Comparison of ENCODE assay signal across 11 mouse cellular contexts in the genomic region with DNA sequence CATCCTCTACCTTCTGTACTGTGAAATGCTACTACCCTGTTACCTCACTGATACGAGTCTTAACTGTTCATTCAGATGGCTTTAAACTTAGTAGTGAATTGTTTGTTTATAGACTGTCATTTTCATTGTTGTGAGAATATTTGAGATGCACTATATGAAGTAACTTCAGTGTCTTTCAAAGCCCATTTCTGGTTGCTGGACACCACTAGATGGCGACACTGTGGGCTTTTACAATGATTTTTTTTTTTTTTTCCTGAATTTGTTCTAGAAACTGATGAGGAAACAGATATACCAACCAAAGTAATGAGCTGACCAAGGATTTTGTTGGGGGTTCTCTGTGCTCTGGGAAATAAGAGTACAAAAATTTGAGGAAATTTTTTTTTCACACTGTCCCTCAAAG. TPM values are rescaled to one million over a fixed set of nuclear protein-coding genes. Genes with fewer than 3 reads are reported as not detected.
A peak's percentile ranks its signal among the peaks of the same experiment; 100 is the strongest.
DNase-seq lines count a peak whose midpoint lies in the region; ATAC-seq and TF ChIP-seq lines count a peak whose summit lies in the region.
"Had no signal": no experiment of that assay in that cellular context is flagged by ENCODE, and none has a peak within 500 bp of the region (broad histone marks: within the 10 kb centered on the region; RNA-seq: fewer than 3 reads in every experiment).

No protein-coding gene starts in this region.

- H3K27ac ChIP-seq in intestine, postnatal 0 days (ENCODE audit: low read depth, low read length), result no peak overlapping the region
- H3K27ac ChIP-seq in intestine, embryonic 16.5 days (ENCODE audit: low read length), result no peak overlapping the region
- no peak overlapping the region for H3K27ac ChIP-seq in midbrain, postnatal 0 days (ENCODE audit: low read depth, low read length)
- H3K27ac ChIP-seq in midbrain, embryonic 13.5 days, result no peak overlapping the region
- no peak overlapping the region for H3K27ac ChIP-seq in stomach, postnatal 0 days (replicated peaks)

- TF ChIP-seq EP300 in stomach, postnatal 0 days (optimal IDR thresholded peaks at IDR 0.05), result no peak

- H3K4me2 ChIP-seq in intestine, postnatal 0 days (replicated peaks; ENCODE audit: low read depth), result no peak overlapping the region
- H3K4me2 ChIP-seq in intestine, embryonic 16.5 days (ENCODE audit: low read depth, low read length), result no peak overlapping the region
- no peak overlapping the region for H3K4me2 ChIP-seq in midbrain, postnatal 0 days (ENCODE audit: low read depth, low read length, poor library complexity, severe bottlenecking)
- H3K4me2 ChIP-seq in midbrain, embryonic 13.5 days (replicated peaks), result no peak overlapping the region
- H3K4me2 ChIP-seq in stomach, postnatal 0 days (replicated peaks; ENCODE audit: low read depth), result no peak overlapping the region

- TF ChIP-seq CTCF in intestine, postnatal 0 days (IDR thresholded peaks at IDR 0.05; ENCODE audit: low read depth), result peak; percentile 68
- TF ChIP-seq CTCF in midbrain, postnatal 0 days (IDR thresholded peaks at IDR 0.05), result peak; percentile 75
- peak; percentile 73 for TF ChIP-seq CTCF in stomach, postnatal 0 days (IDR thresholded peaks at IDR 0.05; ENCODE audit: low read depth)

- no peak for DNase-seq in midbrain, postnatal 0 days (ENCODE audit: low spot score)
- DNase-seq in R1 (ENCODE audit: low read depth, low spot score), result peak; percentile 14
- no peak for DNase-seq in stomach, postnatal 0 days (ENCODE audit: low spot score)
- no peak for DNase-seq in layer of hippocampus, adult 9-10 months (ENCODE audit: low spot score)
- DNase-seq: cerebellum, adult 9-11 months; lung, adult 18-20 months; thymus, postnatal 14 days had no signal

- H3K9ac ChIP-seq in intestine, postnatal 0 days (ENCODE audit: low read depth, low read length), result no peak overlapping the region
- H3K9ac ChIP-seq in intestine, embryonic 16.5 days (ENCODE audit: low read depth, low read length), result no peak overlapping the region
- H3K9ac ChIP-seq in midbrain, postnatal 0 days (replicated peaks; ENCODE audit: low read length, poor library complexity, severe bottlenecking), result no peak overlapping the region
- H3K9ac ChIP-seq in midbrain, embryonic 13.5 days (replicated peaks), result no peak overlapping the region
- no peak overlapping the region for H3K9ac ChIP-seq in stomach, postnatal 0 days (ENCODE audit: low read length)

- H3K36me3 ChIP-seq in intestine, postnatal 0 days (ENCODE audit: control insufficient read depth, insufficient read depth), result no peaks in the 10 kb centered on the region
- H3K36me3 ChIP-seq in intestine, embryonic 16.5 days (ENCODE audit: control insufficient read depth, insufficient read depth, low read length), result no peaks in the 10 kb centered on the region
- no peaks in the 10 kb centered on the region; the same call in 1 of the 2 replicates for H3K36me3 ChIP-seq in midbrain, postnatal 0 days (ENCODE audit: insufficient read depth, low read length)
- peaks cover 12% of the 10 kb centered on the region; the same call in 1 of the 2 replicates for H3K36me3 ChIP-seq in midbrain, embryonic 13.5 days
- H3K36me3 ChIP-seq in stomach, postnatal 0 days (ENCODE audit: control insufficient read depth, insufficient read depth, low read length), result no peaks in the 10 kb centered on the region

- H3K27me3 ChIP-seq in intestine, postnatal 0 days (replicated peaks; ENCODE audit: control insufficient read depth, insufficient read depth, low read length), result no peaks in the 10 kb centered on the region
- H3K27me3 ChIP-seq in intestine, embryonic 16.5 days (replicated peaks; ENCODE audit: control insufficient read depth, insufficient read depth, low read length), result no peaks in the 10 kb centered on the region
- H3K27me3 ChIP-seq in midbrain, postnatal 0 days (ENCODE audit: insufficient read depth, low read length), result no peaks in the 10 kb centered on the region
- no peaks in the 10 kb centered on the region for H3K27me3 ChIP-seq in midbrain, embryonic 13.5 days
- H3K27me3 ChIP-seq in stomach, postnatal 0 days (ENCODE audit: control insufficient read depth, insufficient read depth, low read length), result no peaks in the 10 kb centered on the region

- no peak overlapping the region for H3K4me3 ChIP-seq in intestine, postnatal 0 days (ENCODE audit: low read depth, low read length)
- H3K4me3 ChIP-seq in intestine, embryonic 16.5 days (ENCODE audit: low read length), result no peak overlapping the region
- no peak overlapping the region for H3K4me3 ChIP-seq in midbrain, postnatal 0 days (ENCODE audit: low read depth, low read length)
- no peak overlapping the region for H3K4me3 ChIP-seq in midbrain, embryonic 13.5 days (replicated peaks)
- no peak overlapping the region for H3K4me3 ChIP-seq in stomach, postnatal 0 days (ENCODE audit: low read depth, low read length)

- H3K9me3 ChIP-seq in intestine, postnatal 0 days (ENCODE audit: control insufficient read depth), result no peaks in the 10 kb centered on the region
- H3K9me3 ChIP-seq in intestine, embryonic 16.5 days (ENCODE audit: control insufficient read depth, low read length), result no peaks in the 10 kb centered on the region
- H3K9me3 ChIP-seq in midbrain, postnatal 0 days (ENCODE audit: low read length), result no peaks in the 10 kb centered on the region
- no peaks in the 10 kb centered on the region for H3K9me3 ChIP-seq in midbrain, embryonic 13.5 days
- no peaks in the 10 kb centered on the region for H3K9me3 ChIP-seq in stomach, postnatal 0 days (ENCODE audit: control insufficient read depth, low read length)

- ATAC-seq in intestine, postnatal 0 days, result no peak
- ATAC-seq in intestine, embryonic 16.5 days, result no peak
- ATAC-seq in midbrain, postnatal 0 days (ENCODE audit: low FRiP score), result no peak
- ATAC-seq in midbrain, embryonic 13.5 days, result no peak
- ATAC-seq in stomach, postnatal 0 days (ENCODE audit: low FRiP score, low TSS enrichment), result no peak

- no peaks in the 10 kb centered on the region for H3K4me1 ChIP-seq in intestine, postnatal 0 days (replicated peaks; ENCODE audit: control insufficient read depth, insufficient read depth, low read length)
- no peaks in the 10 kb centered on the region for H3K4me1 ChIP-seq in intestine, embryonic 16.5 days (ENCODE audit: control insufficient read depth, insufficient read depth, low read length)
- H3K4me1 ChIP-seq in midbrain, postnatal 0 days (ENCODE audit: insufficient read depth, low read length), result no peaks in the 10 kb centered on the region
- no peaks in the 10 kb centered on the region for H3K4me1 ChIP-seq in midbrain, embryonic 13.5 days (replicated peaks)
- H3K4me1 ChIP-seq in stomach, postnatal 0 days (replicated peaks; ENCODE audit: control insufficient read depth, insufficient read depth), result no peaks in the 10 kb centered on the region

- 61% methylated on average over 2 of the region's 2 CpGs for WGBS in intestine, postnatal 0 days
- WGBS in intestine, embryonic 16.5 days, result 47% methylated on average over 2 of the region's 2 CpGs
- 43% methylated on average over 2 of the region's 2 CpGs for WGBS in midbrain, postnatal 0 days
- WGBS in midbrain, embryonic 13.5 days, result 46% methylated on average over 2 of the region's 2 CpGs
- WGBS in stomach, postnatal 0 days, result 47% methylated on average over 2 of the region's 2 CpGs

RNA-seq across cellular contexts. Expression of a gene that starts 8.9 kb away (rescaled TPM):
- 0.67 and 1.6 TPM in 2 replicates for polyA plus RNA-seq in intestine, postnatal 0 days (2015; fragmentation: Nextera tagmentation; extraction: Ambion mirVana)
- 3.6 and 3.7 TPM in 2 replicates for polyA plus RNA-seq in intestine, embryonic 16.5 days (2015; fragmentation: Nextera tagmentation; extraction: Ambion mirVana)
- total RNA-seq in midbrain, postnatal 0 days (2014; rRNA removed), result 6.4 and 7.7 TPM in 2 replicates
- 2.6 and 3.9 TPM in 2 replicates for polyA plus RNA-seq in midbrain, postnatal 0 days (2015; fragmentation: Nextera tagmentation; extraction: Ambion mirVana)
- polyA plus RNA-seq in midbrain, embryonic 13.5 days (2015; fragmentation: Nextera tagmentation; extraction: Ambion mirVana), result 3.6 and 5.5 TPM in 2 replicates
- 1.2 and 1.4 TPM in 2 replicates for polyA plus RNA-seq in stomach, postnatal 0 days (2015; fragmentation: Nextera tagmentation; extraction: Ambion mirVana)
- total RNA-seq: granulocyte monocyte progenitor cell, adult 5-6 weeks had no signal

RNA-seq across cellular contexts. Expression of a gene that starts 49.2 kb away (rescaled TPM):
- polyA plus RNA-seq in intestine, postnatal 0 days (2015; fragmentation: Nextera tagmentation; extraction: Ambion mirVana), result 1.0 and 1.3 TPM in 2 replicates
- 1.7 and 2.0 TPM in 2 replicates for polyA plus RNA-seq in intestine, embryonic 16.5 days (2015; fragmentation: Nextera tagmentation; extraction: Ambion mirVana)
- total RNA-seq in midbrain, postnatal 0 days (2014; rRNA removed), result 188 and 214 TPM in 2 replicates
- 38.6 and 46.2 TPM in 2 replicates for polyA plus RNA-seq in midbrain, postnatal 0 days (2015; fragmentation: Nextera tagmentation; extraction: Ambion mirVana)
- 21.3 and 22.9 TPM in 2 replicates for polyA plus RNA-seq in midbrain, embryonic 13.5 days (2015; fragmentation: Nextera tagmentation; extraction: Ambion mirVana)
- polyA plus RNA-seq in stomach, postnatal 0 days (2015; fragmentation: Nextera tagmentation; extraction: Ambion mirVana), result 0.90 and 1.0 TPM in 2 replicates
